Mouse (Mus musculus) thymus, postnatal 4 days (tissue): ENCODE results near the gene Adora1.
"Not testable (repeated sequence)": the region's sequence is repeated elsewhere in the genome, so short reads cannot be mapped to it uniquely, and the experiment has no call there.

Experiments
- DNase-seq: peaks from one replicate; pipeline ENCODE4 v3.0.0; 2021

Adora1 gene

DNA sequence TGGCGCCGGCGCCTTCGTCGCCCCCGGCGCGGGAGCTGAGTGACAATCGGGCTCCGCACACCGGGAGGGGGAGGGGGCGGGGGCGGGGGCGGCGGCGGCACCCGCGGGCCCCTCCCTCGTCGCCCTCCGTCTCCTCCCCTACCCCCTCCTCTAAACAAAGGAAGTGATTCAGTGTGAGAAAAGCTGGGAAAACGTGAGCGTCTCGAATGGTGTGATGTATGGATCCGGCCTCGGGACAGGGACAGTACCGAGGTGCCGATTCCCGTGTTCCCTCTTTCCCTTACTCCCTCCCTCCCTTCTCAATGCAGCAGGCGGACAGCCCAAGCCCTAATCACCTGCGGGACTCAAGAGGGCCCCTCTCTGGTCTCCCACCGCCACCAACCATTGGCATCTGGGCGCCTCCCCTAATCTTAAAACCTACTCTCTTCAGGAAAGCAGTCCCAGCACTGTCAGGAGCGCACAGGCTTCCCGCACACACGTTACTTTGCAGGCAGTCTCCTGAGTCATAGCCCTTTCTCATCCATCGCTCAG, at the start of gene Adora1:
TSS of gene Adora1 (minus strand) at position 41 of the 531 bp plus-strand sequence.
- DNase-seq = no peak

DNA sequence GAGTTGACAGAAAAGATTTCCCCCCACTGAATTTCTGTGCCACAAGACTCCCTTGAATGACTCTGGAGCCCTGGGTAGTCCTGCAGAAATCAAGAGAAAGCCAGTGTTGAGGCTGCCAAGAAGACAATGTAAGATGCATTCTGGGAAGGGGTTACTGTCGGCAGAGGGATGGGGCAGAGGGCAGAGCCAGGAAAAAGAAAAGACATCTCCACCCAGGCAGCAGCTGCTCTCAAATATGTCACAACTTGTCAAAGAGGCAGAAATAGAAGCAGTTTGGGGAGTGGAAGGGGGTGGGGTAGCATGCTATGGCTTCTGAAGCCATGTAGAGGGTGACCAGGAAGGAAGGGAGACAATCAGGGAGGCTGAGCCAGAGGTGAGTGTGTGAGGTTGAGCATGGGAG, 47.9 kb upstream of the Adora1 start:
- no peak for DNase-seq

DNA sequence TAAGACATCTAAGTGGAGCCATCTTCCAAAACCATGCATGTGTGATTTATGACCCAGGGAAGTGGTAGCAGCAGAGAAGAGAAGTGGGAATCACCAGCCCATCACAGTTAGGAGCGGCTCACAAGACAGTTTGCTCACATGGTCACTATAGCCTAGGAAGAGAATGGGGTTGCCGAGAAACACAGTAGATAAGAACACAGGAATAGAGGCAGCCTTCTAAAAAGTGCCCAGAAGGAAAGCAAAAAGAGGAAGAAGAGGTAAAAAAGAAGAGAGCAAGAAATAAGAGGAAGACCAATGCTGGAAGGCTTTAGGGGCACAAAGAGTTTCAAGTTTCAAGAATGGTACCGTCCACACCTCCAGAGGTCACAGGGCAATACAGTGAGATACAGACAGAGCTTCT, 47.1 kb upstream of the Adora1 start:
- DNase-seq = no peak

DNA sequence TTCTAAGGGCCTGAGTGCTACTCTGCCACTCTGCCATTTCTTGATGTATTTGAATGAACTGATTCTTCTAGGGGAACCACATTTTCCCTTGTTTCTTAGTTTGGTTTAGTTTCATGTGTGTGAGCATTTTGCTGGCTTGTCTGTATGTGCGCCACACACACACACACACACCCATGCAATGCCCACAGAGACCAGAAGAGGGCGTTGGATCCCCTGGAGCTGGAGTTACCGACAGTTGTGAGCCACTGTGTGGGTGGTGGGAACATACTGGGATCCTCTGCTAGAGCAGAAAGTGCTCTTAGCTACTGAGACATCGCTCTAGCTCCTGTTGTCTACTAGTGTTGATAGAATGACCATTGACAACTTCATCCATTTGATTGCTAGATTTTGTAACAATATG, 46.3 kb upstream of the Adora1 start:
- no peak for DNase-seq

DNA sequence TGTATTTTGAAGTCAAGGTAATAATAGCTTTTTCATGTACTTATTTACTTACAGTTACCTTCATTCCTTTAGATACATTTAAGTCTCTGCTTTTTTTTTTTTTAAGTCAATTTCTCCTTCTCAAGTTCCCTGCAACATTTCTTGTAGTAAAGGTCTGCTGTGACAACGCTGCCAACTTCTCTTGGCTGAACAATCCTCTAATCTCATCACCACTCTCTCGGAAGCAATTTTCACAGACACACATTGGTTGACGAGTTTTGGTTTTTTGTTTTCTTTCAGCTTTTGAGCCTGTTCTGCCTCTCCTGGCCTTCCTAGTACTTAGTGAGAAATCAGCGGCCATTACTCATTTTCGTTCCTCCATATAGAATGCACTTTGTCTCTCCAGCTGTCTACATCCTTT, 44.9 kb upstream of the Adora1 start:
- DNase-seq = no peak

DNA sequence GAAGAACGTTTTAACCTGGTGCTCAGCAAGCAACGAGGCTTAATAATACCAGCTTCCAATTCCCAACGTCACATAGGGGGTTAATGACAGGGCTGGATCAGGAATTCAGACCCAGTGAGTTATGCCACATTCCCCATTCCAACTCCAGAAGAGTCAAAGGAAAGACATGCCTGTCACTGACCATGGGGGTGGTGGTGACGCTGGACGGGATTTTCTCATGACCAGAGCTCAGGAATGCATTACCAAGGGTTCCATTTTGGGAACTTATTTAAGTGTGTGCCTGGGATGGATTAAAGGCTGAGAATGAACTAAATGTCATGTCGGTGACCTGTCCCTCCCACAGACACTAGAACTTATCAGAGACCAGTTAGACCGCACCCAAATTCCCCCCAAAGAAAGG, 41.6 kb upstream of the Adora1 start:
- DNase-seq = no peak

DNA sequence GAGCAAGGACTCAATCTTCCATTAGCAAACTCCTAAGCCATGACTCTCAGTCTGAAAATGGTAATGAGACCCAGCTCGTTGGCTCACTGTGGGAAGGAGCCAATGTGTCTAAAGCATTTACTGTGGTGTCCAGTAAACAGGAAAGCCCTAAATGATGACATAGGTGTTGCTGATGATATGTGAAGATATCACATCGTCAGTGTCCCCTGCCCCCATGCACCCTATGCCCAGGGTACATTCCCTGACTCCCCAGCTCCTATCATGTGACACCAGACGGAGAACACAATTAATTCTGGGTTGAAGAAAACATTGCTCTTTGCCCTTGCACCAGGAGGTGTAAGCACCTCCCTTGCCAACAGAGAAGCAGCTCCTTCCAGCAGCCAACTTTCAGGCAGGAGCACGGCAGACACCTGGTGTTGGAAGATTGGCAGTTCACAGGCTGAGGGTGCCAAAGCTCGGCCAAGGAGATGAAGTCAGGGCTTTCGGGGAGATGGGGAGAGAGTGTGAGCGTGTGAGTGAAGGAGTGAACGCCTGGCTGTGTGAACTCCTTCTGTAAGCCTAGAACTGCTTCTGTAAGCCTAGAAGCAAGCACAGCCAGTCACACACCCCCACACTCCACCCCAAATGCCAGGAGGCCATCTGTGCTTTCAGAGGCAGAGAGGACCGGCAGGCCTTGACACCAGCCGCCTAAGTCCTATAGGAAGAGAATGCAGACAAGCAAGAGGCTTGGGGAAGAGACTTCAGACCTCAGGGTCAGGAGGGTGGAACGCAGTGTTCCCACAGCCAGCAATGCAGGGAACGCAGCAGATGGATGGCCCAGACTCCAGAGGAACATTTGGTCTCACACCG, 40.6 kb upstream of the Adora1 start:
- DNase-seq = no peak

DNA sequence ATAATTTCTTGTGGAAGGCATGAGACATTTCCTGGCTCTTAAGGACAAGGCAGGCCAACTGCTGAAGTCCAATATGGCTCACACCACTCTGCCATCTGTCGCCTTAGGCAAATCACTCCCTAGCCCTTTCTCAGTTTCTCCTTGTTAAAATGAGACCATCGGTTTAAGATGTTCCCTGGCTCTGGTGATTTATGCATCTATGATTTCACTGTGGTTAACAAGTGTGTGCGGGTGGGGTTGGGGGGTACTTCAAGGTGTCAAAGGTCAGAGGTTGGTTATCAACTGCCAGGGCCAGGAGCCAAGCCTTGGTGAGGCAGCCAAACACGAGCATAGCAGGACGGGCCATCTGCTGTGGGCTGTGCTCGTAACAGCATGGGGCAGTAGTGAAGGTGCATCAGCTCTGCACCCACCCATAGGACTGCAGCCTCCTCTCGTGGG, 39.3 kb upstream of the Adora1 start:
- no peak for DNase-seq

DNA sequence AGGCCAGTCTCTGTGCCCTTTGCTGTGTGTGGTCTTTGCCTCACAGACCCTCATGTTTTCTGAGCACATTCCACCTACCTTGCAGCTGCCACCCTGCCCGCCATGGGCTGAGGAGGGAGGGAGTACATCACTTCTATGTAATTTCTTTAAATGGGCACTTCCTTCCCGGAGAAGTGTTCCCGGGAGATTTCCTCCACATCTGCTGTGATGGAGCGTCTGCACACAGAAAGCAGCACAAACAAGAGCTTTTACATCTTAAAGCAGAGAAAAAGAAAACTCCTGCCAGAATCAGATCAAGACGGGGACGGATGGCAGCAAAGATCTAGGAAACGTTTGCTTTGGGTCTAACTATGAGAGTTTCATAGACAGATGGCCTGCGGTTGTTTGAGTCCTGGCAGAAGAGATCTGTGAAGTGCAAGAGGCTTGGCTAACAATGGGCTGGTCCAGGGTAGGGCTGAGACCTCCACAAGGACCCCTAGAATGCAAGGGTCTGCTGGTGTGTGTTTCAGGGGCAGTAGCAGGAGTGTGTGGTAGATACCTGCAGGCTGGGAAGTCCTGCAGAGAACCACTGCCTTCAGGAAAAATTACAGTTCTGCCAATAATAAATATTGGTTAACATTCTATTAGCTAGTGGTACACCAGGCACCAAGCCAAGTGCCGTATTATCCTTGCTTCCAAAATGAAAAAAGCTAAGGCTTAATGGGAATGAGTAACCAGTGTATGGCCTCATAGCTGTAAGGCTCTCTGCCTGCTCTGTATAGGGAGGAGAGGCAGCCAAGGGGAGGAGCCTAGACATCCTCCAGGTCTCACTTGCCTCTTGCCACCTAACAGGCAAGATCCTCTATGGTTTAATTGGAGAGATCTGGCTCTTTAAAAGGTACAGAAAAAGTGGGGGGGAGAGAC, 38.5 kb upstream of the Adora1 start:
- DNase-seq = no peak

DNA sequence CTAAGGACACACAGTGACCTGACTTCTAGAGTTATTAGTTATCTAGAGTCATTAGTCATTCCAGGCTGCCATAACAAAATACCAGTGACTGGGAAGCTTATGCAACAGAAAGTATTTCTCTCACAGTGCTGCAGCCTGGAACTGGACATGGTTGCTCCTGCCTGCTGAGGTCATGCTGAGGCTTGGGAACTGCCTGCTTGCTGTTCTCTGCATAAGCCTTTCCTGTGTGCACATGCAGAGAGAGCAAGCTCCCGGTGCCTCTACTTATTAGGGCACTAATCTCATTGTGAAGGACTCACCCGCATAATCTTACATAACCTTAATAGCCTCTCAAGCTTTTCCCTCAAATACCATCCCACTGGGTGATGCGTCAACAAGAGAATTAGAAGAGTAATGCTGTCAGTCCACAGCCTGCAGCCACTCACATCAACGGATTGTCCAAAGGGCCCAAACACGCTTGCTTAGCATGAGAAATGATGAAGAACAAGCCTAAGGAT, 37.6 kb upstream of the Adora1 start:
- no peak for DNase-seq

DNA sequence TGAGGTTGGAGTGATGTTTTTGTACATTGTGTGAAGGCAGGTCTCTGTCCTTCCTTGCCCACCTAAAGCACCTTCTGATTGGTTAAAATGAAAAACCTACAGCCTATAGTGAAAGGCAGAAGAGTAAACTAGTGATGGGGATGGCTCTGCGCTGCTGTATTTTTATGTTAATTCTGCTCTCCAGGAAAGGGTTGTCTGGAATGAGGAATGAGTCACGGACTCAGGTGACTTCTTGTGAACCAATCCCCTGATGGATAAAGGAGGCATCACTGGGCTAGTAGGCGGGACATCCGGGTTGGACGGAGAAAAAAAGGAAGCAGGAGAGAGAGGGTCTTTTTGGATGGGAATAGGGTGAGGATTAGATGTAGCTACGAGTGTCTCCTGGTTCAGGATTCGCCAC, 34.8 kb upstream of the Adora1 start:
- no peak for DNase-seq

DNA sequence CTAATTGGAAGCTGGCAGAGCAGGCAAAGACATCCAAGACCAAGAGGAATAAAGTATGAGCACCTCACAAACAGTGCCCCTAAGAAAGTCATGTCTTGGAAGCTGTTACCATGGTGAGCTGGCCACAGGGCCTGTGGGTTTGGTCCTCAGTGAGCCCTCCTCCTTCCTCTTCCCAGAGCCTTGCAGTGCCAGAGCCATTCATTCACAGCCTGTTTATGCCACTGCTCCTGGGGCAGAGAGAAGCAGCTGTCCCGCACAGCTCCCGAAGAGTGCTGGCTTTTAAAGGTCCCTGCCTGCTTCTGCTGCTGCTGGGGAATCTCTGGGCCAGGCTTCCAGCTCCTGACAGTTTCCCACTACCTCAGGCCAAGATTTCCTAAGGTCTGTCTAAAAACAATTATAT, 30.6 kb upstream of the Adora1 start:
- DNase-seq = no peak

DNA sequence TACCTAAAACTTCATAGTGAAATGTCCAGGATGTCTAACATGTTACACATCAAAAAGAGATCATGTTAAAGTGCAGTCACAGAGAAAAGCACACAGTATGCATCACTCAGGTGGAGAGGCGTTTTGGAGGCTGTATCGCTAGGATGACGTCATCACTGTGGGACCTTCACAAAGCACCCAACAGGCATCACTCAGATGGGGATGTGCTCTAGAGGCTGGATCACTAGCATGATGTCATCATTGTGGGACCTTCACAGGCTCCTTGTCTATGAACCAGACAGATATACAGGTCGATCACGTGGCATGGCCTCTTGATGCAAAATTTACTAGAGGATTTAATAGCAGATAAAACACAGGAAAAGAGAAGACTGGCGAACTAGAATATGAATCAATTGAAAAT, 29.1 kb upstream of the Adora1 start:
- no peak for DNase-seq

DNA sequence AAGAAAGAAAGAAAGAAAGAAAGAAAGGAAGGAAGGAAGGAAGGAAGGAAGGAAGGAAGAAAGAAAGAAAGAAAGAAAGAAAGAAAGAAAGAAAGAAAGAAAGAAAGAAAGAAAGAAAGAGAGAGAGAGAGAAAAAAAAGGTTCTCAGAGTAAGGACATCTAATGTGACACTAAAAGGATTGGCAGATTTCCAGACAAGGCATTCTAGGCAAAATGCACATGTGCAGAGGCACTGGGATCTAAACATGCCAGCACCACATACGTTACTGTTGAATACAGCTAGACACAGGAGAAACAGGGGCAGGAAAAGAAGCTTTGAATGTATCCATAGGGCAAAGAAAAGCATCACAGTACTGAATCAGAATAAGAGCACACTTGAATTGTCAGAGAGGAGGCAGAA, 14.4 kb upstream of the Adora1 start:
- not testable (repeated sequence) for DNase-seq

DNA sequence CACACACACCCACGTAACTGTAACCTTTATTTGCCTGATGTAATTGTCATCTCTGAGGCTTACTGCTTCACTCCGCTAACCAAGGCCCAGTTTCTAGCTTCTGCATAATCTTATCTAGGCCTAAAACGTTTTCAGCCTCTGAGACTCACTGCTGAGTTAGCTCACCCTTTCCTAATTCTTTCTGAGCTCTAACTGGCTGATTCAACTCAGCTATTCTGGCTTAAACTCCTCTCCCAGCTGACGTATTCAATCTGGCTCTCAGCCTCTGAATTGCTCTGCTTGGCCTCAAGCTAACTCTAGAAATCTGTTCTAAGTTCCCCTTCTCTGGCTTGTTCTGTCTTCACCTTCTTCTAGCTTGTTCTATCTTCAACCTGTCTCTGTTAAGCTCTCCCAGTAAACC, 11.4 kb upstream of the Adora1 start:
- DNase-seq = no peak

DNA sequence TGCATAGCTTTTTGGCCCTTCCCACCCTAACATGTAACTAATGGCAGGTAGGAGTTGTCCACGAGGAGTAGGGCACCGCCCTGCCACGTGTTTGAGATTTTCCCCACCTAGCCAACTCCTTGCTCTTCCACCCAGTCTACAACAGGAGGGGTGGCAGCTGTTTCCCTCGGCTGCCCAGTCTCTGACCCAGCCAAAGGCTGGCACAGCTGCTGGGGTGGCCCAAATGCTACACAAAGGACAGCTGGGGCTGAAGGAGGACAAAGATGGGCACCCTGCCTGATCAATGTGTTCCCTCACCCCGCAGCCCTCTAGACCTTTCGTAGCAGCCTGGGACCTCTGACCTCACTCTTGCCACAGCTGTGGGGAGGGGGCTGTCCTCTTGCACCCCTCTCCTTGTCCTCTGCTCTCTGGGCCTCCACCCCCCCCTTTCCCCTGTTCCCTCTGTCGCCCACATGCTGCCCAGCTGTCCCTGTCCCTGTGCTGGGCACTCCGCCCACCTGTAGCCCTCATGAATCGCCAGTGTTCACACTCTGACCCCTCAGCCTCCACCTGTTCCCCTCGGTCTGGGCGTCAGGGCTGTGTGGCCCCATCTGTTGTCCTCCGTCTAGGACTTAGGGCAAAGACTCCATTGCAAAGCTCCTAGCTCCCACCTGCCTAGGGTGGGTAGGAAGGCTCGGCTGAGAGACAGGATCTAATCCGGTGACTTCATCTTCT, 9.9 kb upstream of the Adora1 start:
- DNase-seq = no peak

DNA sequence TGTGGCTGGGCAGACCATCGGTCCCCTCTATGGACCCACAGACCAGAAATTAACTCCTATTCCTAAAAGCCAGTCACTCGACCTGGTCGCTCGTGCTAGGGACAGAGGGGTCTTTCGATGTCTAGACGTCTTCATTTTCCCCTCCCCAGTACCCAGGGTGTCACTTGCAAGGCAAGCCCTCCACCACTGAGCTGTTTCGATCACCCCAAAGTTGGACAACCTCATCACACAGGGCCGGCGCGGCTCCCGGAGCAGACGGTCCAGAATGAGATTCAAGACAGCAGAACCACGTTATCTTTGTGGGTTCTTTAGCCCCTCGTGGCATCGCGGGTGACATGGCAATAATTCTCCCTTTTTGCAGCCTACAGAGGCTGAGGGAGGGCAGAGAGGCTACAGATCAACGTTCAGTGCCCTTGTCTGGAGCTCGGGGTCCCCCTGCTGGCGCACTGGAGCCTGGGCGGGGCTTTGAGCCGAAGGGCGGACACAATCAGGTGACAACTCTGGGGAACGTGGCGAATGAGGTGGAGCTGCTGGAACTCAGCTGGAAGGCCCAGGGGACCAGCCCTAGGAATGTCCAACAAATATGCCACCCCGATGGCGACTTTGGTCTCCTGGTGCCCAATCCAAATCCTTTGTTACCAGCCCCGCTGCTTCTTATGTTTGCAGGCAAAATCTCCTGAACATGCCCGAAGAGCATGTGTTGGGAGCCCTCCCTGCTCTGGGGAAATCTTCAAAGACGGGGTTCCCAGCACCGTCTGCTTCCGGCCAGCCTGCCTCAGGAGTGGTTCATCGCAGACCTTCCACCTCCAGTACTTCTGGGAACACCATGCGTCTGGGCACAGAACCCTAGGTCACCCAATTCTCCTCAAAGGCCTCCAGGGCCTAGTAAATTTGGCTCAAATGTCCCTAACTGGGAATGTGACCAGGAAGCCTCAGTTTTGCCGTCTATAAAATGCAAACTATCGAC, 9.0 kb upstream of the Adora1 start:
- peak; percentile 92 for DNase-seq

DNA sequence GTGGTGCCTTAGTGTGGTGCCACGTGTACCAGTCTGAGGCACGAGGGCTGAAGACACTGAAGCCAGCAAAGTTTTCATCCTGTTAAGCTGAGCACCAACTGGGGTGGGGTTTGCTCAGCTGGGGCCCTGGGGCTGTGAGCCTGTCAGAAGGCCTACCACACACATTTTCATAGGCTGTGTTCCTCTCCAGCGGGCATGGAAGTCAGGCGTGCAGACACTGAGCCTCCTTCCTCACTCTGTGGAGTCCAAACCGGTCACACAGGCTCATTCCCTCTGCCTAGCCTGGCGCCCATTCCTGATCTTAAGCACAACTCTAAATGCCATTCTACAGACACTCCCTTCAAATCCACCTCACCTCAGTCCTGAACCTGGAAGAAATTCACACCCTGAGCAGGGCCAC, 8.3 kb upstream of the Adora1 start:
- no peak for DNase-seq

DNA sequence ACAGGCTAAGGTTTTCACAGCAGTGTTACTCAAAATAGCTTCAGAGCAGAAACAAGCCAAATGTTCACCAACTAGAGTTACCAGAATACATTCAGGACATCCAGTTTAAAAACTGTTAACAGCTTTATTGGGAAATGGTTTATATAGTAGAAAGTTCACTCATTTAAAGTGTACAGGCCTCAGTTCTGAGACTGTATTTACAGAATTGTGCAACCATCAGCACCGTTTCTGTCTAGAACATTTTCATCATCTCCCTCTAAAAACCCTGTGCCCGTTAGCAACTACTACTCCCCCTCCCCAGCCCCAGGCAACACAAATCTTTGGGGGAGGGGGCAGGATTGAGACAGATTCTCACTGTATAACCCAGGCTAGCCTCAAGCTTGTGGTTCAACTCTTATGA, 7.1 kb upstream of the Adora1 start:
- no peak for DNase-seq

DNA sequence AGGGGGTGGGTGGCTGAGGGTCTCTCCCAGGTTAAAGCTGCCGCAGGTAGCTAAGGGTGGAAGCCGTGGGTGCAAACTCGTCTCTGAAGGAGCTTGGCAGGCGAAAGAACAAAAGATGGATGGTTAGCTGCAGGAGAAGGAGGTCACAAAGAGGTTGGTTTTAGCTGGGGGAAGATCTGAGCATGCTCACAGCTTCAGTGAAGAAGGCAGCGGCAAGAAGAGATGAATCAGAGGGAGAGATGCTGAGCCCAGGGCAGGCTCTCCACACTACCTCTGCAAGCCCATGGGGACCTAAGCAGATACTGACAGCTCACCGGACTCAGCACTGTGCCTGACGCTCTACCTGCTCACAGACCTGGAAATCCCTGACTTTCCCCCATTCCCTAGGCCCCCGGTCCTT, 6.1 kb upstream of the Adora1 start:
- DNase-seq = no peak

DNA sequence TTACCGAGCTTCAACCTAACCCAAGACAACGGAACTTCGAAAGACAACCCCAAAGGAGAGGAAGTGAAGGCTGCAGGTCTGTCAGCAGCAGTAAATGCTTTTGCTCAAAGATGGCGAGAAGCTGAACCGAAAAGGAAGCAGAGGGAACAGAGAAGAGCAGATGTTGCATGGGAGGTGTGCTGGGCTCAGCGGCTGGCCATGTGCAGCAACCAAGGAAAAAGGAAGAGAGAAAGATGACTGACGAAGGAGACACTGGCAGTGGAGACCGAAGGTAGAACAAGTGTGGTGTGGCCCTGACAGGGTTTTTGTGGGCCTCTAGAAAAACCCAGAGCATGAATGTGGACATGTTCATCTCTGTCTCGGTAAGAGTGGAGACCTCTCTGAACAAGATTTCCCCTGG, 5.5 kb upstream of the Adora1 start:
- DNase-seq = no peak

DNA sequence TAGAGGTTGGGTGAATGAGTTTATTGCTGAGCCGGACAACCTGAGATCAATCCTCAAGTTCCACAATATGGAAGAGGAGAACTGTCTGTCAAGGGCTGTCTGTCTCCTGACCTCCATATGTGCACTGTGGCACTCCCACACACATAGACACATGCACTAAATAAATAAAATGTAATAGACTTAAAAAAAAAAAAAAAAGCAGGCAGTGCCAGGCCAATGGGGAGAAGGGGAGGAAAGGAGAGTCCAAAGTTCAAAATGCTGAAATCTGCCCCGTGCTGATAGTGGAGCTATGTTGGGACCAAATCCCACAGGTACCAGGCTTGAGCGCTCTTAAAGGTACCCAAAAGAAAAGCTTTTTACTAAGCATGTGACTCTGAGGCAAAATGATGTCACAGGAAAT, 2.2 kb upstream of the Adora1 start:
- DNase-seq = no peak
